Mouse (Mus musculus) stomach, postnatal 0 days (tissue): ENCODE data around the gene Kifc5b.

Experiments
- CTCF ChIP-seq: IDR thresholded peaks from 2 replicates; pipeline ENCODE4 v1.5.1; 2016; ENCODE audit warnings: antibody characterized with exemption, low read depth, mild to moderate bottlenecking, moderate library complexity
- EP300 ChIP-seq: optimal IDR thresholded peaks from 2 replicates; pipeline ENCODE3; 2016; ENCODE audit warnings: antibody characterized with exemption

- TF ChIP-seq EP300 (no peak), CTCF (no peak)
Observed at GRCm38 (mm10) chr17:26935027-26935426, 18.1 kb downstream of the Kifc5b start.
